Mouse (Mus musculus): ENCODE results near the gene Uhrf1.

The Uhrf1 gene

GRCm38 (mm10) chr17:56331256-56331655, 28.1 kb downstream of the Uhrf1 start:
- peaks cover 85% of the 10 kb centered on the region for H3K4me1 ChIP-seq (replicated peaks; ENCODE audit: low read depth, low read length)
- H3K4me3 ChIP-seq (replicated peaks; ENCODE audit: low read length): no peak overlapping the region
- no peak for TF ChIP-seq POU5F1 (IDR thresholded peaks at IDR 0.05; ENCODE audit: borderline replicate concordance, low read length)
- TF ChIP-seq CTCF (conservative IDR thresholded peaks at IDR 0.05; ENCODE audit: low read length): no peak
- TF ChIP-seq NANOG (IDR thresholded peaks at IDR 0.05; ENCODE audit: borderline replicate concordance, low read length): no peak
- no peaks in the 10 kb centered on the region for H3K27me3 ChIP-seq (ENCODE audit: insufficient read depth, low read length)
- H3K36me3 ChIP-seq (ENCODE audit: insufficient read depth, low read length): peaks cover 58% of the 10 kb centered on the region
- H3K9me3 ChIP-seq (ENCODE audit: low read length): no peaks in the 10 kb centered on the region

- peaks cover 59% of the 10 kb centered on the region for H3K36me3 ChIP-seq (ENCODE audit: insufficient read depth, low read length)
- no peak overlapping the region for H3K4me3 ChIP-seq (replicated peaks; ENCODE audit: low read length)
- H3K27me3 ChIP-seq (ENCODE audit: insufficient read depth, low read length): no peaks in the 10 kb centered on the region
- peaks cover 74% of the 10 kb centered on the region for H3K4me1 ChIP-seq (replicated peaks; ENCODE audit: low read depth, low read length)
- TF ChIP-seq NANOG (IDR thresholded peaks at IDR 0.05; ENCODE audit: borderline replicate concordance, low read length) (no peak), CTCF (conservative IDR thresholded peaks at IDR 0.05; ENCODE audit: low read length) (peak; percentile 44), POU5F1 (IDR thresholded peaks at IDR 0.05; ENCODE audit: borderline replicate concordance, low read length) (no peak)
- no peaks in the 10 kb centered on the region for H3K9me3 ChIP-seq (ENCODE audit: low read length)
Measured at GRCm38 (mm10) chr17:56332987-56333386, 29.9 kb downstream of the Uhrf1 start.

GRCm38 (mm10) chr17:56337190-56337589, 34.1 kb downstream of the Uhrf1 start:
- Histone ChIP-seq H3K4me1 (replicated peaks; ENCODE audit: low read depth, low read length) (peaks cover 51% of the 10 kb centered on the region), H3K4me3 (replicated peaks; ENCODE audit: low read length) (no peak overlapping the region)
- no peak for TF ChIP-seq POU5F1 (IDR thresholded peaks at IDR 0.05; ENCODE audit: borderline replicate concordance, low read length)
- TF ChIP-seq CTCF (conservative IDR thresholded peaks at IDR 0.05; ENCODE audit: low read length): peak; percentile 75

GRCm38 (mm10) chr17:56337791-56338190, 34.7 kb downstream of the Uhrf1 start:
- Histone ChIP-seq H3K9me3 (ENCODE audit: low read length) (no peaks in the 10 kb centered on the region), H3K4me3 (replicated peaks; ENCODE audit: low read length) (no peak overlapping the region), H3K27me3 (ENCODE audit: insufficient read depth, low read length) (no peaks in the 10 kb centered on the region), H3K36me3 (ENCODE audit: insufficient read depth, low read length) (peaks cover 53% of the 10 kb centered on the region), H3K4me1 (replicated peaks; ENCODE audit: low read depth, low read length) (peaks cover 45% of the 10 kb centered on the region)
- TF ChIP-seq POU5F1 (IDR thresholded peaks at IDR 0.05; ENCODE audit: borderline replicate concordance, low read length) (no peak), CTCF (conservative IDR thresholded peaks at IDR 0.05; ENCODE audit: low read length) (no peak), NANOG (IDR thresholded peaks at IDR 0.05; ENCODE audit: borderline replicate concordance, low read length) (no peak)

More at GRCm38 (mm10) chr17:56337190-56337589, 34.1 kb downstream of the Uhrf1 start:
- no peaks in the 10 kb centered on the region for H3K9me3 ChIP-seq (ENCODE audit: low read length)
- peaks cover 53% of the 10 kb centered on the region for H3K36me3 ChIP-seq (ENCODE audit: insufficient read depth, low read length)
- no peaks in the 10 kb centered on the region for H3K27me3 ChIP-seq (ENCODE audit: insufficient read depth, low read length)

GRCm38 (mm10) chr17:56338909-56339308, 35.8 kb downstream of the Uhrf1 start:
- Histone ChIP-seq H3K27me3 (ENCODE audit: insufficient read depth, low read length) (no peaks in the 10 kb centered on the region), H3K9me3 (ENCODE audit: low read length) (no peaks in the 10 kb centered on the region), H3K36me3 (ENCODE audit: insufficient read depth, low read length) (peaks cover 52% of the 10 kb centered on the region), H3K4me1 (replicated peaks; ENCODE audit: low read depth, low read length) (peaks cover 45% of the 10 kb centered on the region), H3K4me3 (replicated peaks; ENCODE audit: low read length) (no peak overlapping the region)
- TF ChIP-seq CTCF (conservative IDR thresholded peaks at IDR 0.05; ENCODE audit: low read length) (peak; percentile 71), POU5F1 (IDR thresholded peaks at IDR 0.05; ENCODE audit: borderline replicate concordance, low read length) (no peak), NANOG (IDR thresholded peaks at IDR 0.05; ENCODE audit: borderline replicate concordance, low read length) (no peak)

- peaks cover 52% of the 10 kb centered on the region for H3K4me1 ChIP-seq (replicated peaks; ENCODE audit: low read depth, low read length)
- no peaks in the 10 kb centered on the region for H3K27me3 ChIP-seq (ENCODE audit: insufficient read depth, low read length)
- TF ChIP-seq NANOG (IDR thresholded peaks at IDR 0.05; ENCODE audit: borderline replicate concordance, low read length): no peak
- TF ChIP-seq POU5F1 (IDR thresholded peaks at IDR 0.05; ENCODE audit: borderline replicate concordance, low read length): no peak
- no peak for TF ChIP-seq CTCF (conservative IDR thresholded peaks at IDR 0.05; ENCODE audit: low read length)
- no peaks in the 10 kb centered on the region for H3K9me3 ChIP-seq (ENCODE audit: low read length)
- H3K36me3 ChIP-seq (ENCODE audit: insufficient read depth, low read length): peaks cover 52% of the 10 kb centered on the region
- H3K4me3 ChIP-seq (replicated peaks; ENCODE audit: low read length): no peak overlapping the region
Measured at GRCm38 (mm10) chr17:56340717-56341116, 37.6 kb downstream of the Uhrf1 start.

GRCm38 (mm10) chr17:56343466-56343865, 40.3 kb downstream of the Uhrf1 start:
- Histone ChIP-seq H3K9me3 (ENCODE audit: low read length) (no peaks in the 10 kb centered on the region), H3K4me3 (replicated peaks; ENCODE audit: low read length) (no peak overlapping the region), H3K36me3 (ENCODE audit: insufficient read depth, low read length) (peaks cover 65% of the 10 kb centered on the region), H3K27me3 (ENCODE audit: insufficient read depth, low read length) (no peaks in the 10 kb centered on the region), H3K4me1 (replicated peaks; ENCODE audit: low read depth, low read length) (peaks cover 67% of the 10 kb centered on the region)
- TF ChIP-seq CTCF (conservative IDR thresholded peaks at IDR 0.05; ENCODE audit: low read length) (no peak), NANOG (IDR thresholded peaks at IDR 0.05; ENCODE audit: borderline replicate concordance, low read length) (no peak), POU5F1 (IDR thresholded peaks at IDR 0.05; ENCODE audit: borderline replicate concordance, low read length) (no peak)

- no peaks in the 10 kb centered on the region for H3K27me3 ChIP-seq (ENCODE audit: insufficient read depth, low read length)
- H3K4me1 ChIP-seq (replicated peaks; ENCODE audit: low read depth, low read length): peaks cover 73% of the 10 kb centered on the region
- TF ChIP-seq CTCF (conservative IDR thresholded peaks at IDR 0.05; ENCODE audit: low read length): no peak
- no peak for TF ChIP-seq POU5F1 (IDR thresholded peaks at IDR 0.05; ENCODE audit: borderline replicate concordance, low read length)
- no peak for TF ChIP-seq NANOG (IDR thresholded peaks at IDR 0.05; ENCODE audit: borderline replicate concordance, low read length)
- no peaks in the 10 kb centered on the region for H3K9me3 ChIP-seq (ENCODE audit: low read length)
- peaks cover 73% of the 10 kb centered on the region for H3K36me3 ChIP-seq (ENCODE audit: insufficient read depth, low read length)
- H3K4me3 ChIP-seq (replicated peaks; ENCODE audit: low read length): no peak overlapping the region
Measured at GRCm38 (mm10) chr17:56345364-56345763, 42.2 kb downstream of the Uhrf1 start.

- peaks cover 74% of the 10 kb centered on the region for H3K4me1 ChIP-seq (replicated peaks; ENCODE audit: low read depth, low read length)
- H3K36me3 ChIP-seq (ENCODE audit: insufficient read depth, low read length): peaks cover 88% of the 10 kb centered on the region
- H3K9me3 ChIP-seq (ENCODE audit: low read length): no peaks in the 10 kb centered on the region
- H3K4me3 ChIP-seq (replicated peaks; ENCODE audit: low read length): no peak overlapping the region; the same call in 1 of the 2 replicates
- no peaks in the 10 kb centered on the region for H3K27me3 ChIP-seq (ENCODE audit: insufficient read depth, low read length)
- TF ChIP-seq CTCF (conservative IDR thresholded peaks at IDR 0.05; ENCODE audit: low read length): no peak
- TF ChIP-seq NANOG (IDR thresholded peaks at IDR 0.05; ENCODE audit: borderline replicate concordance, low read length): no peak
- TF ChIP-seq POU5F1 (IDR thresholded peaks at IDR 0.05; ENCODE audit: borderline replicate concordance, low read length): no peak
Measured at GRCm38 (mm10) chr17:56348128-56348527, 45.0 kb downstream of the Uhrf1 start.
